Mouse (Mus musculus) right cerebral cortex, adult 18-20 months (tissue): ENCODE results near the gene Timm23.
"Not testable (repeated sequence)": the region's sequence is repeated elsewhere in the genome, so short reads cannot be mapped to it uniquely, and the experiment has no call there.

ENCODE experiments used
- DNase-seq: peaks from one replicate; pipeline ENCODE4 v3.0.0; 2022; ENCODE audit warnings: mixed read lengths

The Timm23 gene

DNA sequence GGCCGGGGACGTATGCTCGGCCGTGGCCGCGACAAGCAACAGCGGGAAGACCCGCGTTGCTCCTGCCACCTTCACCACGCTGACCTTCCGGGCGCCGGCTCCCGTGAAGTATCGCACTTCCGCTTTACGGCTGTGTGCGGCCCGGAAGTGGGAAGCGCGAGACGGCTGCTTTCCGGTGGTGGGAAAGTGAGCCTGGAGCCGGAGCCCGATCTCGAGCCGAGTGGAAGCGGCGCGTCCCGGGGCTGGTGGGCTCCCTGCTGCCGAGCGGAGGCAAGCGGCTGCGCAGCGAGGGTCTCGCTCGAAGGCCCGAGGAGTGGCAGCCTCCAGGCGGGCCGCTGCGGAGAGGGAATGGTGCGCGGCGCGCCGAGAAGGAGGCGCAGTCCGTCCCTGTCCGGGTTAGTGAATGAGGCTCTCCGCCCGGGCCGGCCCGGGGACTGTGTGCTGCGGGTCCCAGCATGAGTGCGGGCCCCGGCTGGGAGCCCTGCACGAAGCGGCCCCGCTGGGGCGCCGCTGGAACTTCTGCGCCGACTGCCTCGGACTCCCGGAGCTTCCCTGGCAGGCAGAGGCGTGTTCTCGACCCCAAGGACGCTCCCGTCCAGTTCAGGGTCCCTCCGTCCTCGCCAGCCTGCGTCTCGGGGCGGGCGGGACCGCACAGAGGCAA lies at the start of gene Timm23, which contains the start of gene Parg:
Gene Timm23 (minus strand): TSS at position 108 of the 661 bp plus-strand sequence.
Gene Parg (plus strand): TSS at position 159 of the 661 bp plus-strand sequence.
- peak; percentile 92 for DNase-seq

DNA sequence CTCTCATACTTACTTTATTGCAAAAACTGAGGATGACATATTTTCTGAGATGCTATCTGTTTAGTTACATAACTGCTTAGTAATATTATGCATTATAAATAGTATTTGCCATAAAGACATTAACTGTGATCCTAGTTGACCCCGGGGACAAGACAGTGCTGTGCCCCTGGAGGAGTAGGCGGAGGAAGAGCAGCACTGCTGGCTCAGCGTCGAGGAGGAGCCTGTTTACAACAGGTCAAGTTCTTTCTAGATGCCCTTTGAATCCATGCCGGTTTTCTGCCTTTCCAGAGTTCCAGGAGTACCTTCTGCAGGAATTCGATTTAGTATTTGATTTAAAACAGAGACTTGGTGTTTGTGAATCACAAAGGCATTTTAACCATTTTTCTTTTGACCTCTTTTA lies 47.9 kb upstream of the Timm23 start:
- DNase-seq, result no peak

DNA sequence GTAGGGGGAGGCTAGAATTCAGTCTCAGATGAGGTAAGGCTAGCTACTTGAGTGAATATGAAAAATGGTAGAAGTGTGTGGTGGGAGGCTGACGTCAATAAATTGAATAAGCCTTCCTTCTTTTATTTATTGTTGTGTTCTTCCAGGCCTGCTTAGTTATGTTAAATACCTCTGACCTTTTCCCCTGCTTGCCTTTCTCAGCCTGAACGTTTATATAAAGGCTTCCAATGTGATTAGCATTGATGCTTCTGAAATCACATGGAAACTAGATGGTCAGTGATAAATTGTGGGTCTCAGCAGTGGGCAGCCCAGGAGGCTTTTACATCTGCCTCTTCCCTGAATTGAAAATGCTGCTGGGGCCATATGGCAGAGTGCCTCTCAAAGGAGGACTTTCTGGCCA lies 44.3 kb upstream of the Timm23 start:
- DNase-seq, result no peak

DNA sequence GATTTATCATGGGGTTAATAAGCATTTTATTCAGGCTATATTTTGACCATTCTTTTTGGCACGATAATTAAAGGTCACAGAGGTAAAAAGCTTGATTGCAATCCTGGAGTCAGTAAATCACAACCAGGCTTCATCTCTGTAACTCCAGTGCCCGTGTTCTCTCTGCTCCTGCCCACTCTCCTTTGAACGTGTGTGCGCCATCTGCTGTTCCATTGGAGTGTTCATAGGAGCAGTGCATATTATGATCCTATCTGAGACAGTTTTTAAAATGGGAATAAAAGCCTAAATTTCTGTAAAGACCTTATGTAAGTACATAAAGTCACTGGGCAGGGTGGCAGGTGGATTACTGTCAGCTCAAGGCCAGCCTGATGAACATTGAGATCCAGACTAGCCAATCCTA lies 40.7 kb upstream of the Timm23 start:
- peak; percentile 21 for DNase-seq

DNA sequence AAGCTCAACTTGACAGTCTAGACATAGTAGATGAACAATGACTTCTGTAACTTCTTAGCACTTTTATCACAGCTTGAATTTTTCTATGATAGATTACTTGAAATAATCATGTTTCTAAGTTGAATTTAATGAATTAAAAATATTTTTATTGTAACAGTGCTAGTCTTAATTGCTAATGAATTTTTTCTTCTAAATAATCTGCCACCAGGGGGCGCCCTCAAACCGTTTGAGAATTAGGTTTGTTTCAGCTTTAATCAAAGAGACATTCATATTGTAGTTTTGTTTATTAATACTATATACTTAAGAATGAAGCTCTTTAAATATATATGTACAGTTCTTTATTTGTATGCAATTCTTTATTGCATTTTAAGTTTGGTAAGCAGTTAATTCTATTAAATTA lies 27.3 kb upstream of the Timm23 start:
- DNase-seq, result peak; percentile 29

DNA sequence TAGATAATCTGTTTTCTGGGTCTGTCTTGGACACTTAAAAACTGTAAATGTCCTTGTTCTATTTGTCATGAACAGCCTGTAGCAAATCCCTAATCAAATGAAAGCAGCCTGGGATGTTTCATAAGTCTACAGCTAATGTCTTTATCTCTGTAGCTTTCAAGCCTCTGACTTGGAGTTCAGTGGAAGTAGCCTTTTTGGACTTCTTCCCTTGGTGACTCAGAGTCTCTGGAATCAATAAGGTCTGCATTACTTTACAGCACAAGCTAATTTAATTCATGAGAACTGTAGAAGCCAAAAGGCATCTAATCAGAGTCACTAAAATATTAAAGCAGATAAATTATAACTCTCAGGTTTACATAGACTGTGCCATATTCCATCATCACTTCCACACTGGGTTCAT lies 24.9 kb upstream of the Timm23 start:
- no peak for DNase-seq

DNA sequence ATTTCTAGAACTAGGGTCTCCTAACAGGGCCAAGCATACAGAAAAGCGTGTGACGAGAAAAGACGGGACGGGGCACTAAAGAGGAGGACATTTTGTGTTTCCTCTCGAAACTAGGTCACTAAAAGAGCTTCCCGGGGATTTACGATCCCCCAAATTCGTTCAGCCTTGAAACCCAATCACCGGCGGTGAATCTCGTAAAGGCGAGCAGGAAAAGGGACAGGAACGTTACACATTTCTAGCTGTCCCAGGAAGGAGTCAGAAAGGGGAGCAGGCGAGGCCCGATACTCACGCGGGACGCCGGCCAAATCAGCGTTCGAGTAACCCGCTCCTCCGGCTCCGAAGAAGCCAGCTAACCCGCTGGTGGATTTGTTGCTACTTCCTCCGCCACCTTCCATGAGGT lies 344 bp downstream of the Timm23 start:
- DNase-seq, result no peak

DNA sequence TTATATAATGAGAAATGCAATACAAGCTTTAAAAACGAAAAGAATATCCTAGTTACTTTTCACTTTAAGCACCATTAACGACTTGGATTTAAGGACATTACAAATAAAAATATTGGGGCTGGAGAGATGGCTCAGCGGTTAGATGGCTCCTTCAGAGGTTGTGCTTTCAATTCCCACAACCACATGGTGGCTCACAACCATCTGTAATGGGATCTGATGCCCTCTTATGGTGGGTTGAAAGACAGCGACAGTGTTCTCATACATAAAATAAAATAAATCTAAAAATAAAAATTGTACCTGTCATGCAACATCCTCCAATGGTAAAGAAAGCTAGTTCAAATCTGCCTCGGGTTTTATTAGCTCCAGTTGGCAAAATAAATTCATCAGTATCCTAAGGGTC lies 8.1 kb downstream of the Timm23 start:
- not testable (repeated sequence) for DNase-seq

DNA sequence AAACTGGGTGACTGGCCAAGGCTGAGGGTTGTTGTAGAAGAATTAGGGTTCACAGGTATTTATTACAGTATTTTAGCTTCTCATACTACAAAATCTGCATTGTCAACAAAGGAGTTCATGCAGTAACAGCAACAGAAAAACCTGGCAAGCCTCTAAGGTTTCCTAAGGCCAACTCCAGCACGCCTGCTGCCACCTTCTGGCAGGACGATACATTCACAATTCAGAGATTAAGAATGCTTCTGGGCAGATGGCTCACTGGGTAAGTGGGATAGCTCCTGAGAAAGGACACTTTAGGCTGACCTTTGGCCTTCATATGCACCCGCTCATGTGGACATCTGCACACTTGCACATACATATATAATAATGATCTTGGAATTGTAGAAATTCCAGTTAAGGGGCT lies 9.3 kb downstream of the Timm23 start:
- DNase-seq, result peak; percentile 13

DNA sequence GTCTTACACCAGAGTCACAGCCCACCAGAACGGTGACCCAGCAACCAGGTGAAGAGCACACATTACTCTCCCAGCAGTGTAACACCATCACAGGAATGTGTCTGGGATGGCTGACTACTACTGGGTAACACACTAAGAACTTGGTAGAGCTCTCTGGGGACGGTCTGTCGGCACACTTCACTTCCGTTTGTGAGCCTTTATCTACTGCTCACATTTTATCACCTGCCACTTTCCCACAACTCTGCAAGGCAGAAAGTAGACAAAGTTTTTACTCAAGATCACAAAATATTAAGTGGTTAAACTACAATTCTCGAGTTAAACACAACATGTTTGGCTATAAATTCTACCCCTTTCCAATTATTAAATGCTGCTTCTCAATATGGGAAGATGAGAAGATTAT lies 9.8 kb downstream of the Timm23 start:
- no peak for DNase-seq

DNA sequence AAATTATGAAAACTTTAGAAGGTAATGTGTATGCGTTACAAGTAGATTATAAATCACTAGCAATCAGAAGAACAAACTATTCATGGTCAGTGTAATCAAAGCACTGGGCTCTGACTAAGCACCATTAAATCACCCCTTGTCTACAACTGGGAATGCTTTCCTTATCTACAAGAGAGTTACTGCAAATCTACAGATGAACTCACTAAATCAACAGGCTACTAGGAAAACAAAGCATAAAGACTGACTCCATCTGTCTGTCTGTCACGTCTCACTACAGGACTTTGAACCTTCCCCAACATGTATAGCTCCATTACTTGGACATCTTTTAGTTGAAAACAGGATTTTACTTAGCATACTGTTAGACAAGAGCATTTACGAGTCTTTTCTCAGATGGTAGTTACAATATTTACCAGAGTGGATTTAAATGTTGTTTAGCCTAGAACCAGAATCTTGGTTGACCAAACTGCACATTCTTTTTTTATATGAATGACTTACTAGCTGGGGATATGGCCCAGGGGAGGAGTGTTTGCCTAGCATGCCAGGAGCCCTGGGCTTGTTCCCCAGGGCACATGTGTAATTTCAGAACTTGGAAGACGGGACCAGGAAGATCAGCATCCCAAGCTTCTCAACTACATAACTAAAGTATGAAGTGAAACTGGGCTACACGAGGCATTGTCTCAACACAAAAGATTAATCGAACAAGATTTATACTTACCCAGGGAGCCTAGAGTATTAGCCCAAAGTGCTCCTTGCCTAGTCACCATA lies 10.9 kb downstream of the Timm23 start:
- DNase-seq, result no peak

DNA sequence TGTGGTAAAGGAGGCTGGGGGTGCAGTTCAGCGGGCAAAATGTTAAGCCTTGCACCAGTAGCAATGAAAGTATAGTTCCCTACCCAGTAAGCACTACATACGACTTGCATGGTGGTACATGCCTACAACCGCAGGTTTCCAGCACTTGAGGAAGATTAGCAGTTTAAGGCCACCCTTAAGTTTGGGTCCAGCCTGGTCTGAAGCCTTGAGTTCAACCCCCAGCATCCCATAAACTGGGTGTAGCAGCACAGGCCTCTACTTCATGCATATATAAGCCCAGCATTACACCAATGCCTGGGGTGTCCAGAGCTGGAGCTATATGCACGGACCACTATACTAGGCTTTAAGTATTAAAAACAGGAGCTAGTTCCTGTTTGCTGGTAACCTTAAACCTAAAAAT lies 17.9 kb downstream of the Timm23 start:
- DNase-seq, result no peak

DNA sequence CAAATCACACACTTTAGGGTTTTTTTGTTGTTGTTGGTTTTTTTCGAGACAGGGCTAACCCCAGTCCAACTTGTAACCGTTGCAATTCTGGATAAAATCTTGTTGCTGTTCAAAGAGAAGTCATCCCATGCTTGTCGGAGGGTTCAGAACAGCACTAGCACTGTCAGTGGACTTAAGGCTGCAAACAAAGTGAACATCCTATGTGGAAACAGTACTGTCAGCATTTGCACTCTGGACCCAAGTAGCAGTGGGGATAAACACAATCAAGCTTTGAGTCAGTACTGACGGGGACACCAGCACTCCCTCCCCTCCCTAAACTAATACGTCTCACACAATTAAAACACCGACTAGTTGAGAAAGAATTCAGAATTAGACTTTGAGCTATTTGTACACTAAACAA lies 20.8 kb downstream of the Timm23 start:
- DNase-seq, result no peak

DNA sequence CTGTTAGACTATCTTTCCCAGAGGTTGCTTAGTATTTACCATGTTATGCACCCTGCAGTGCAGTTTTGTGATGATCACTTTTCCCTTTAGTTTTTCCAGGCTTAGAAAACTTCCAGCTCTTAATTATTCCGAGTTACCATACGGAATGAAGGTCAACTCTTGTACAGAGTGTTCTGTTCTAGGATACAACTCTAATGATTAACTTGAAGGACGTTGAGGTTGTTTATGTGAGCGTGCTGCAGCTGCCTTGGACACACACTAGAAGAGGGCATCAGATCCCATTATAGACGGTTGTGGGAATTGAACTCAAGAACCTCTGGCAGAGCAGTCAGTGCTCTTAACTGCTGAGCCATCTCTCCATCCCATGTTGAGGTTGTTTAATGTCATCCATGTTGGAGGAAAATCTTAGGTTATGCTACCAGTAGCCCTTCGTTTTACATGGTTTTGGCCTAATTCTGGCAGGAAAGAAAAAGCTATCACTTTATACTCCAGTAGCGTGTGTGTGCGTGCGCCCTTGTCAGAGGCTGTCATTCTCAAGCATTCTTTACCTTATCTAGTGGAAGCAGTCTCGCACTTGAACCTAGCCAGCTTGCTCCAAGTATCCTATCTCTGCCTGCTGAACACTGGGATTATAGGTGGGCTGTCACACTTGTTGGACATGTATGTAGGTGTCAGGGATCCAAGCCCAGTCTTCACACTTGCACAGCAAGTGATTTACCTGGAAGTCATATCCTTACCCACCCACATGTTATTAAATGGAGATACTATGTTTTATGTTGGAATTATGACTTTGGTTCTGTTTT lies 22.1 kb downstream of the Timm23 start:
- no peak for DNase-seq

DNA sequence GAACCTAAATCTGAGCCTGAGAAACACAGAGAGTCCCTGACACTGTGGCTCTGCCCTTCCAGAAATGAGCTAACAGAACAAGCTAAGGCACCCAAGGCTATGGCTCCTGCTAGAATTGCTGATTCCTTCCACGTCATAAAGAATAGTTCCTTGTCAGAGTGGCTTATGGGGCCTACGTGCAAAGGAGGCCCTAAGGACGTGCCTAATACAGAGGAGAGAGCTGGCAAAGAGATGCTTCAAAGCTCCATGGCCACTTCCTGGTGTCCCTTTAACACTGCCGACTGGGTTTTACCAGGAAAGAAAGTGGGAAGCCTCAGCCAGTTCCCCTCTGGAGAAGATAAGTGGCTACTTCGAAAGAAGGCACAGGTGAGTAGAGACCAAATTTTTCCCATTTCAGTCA lies 25.1 kb downstream of the Timm23 start:
- DNase-seq, result not testable (repeated sequence)

DNA sequence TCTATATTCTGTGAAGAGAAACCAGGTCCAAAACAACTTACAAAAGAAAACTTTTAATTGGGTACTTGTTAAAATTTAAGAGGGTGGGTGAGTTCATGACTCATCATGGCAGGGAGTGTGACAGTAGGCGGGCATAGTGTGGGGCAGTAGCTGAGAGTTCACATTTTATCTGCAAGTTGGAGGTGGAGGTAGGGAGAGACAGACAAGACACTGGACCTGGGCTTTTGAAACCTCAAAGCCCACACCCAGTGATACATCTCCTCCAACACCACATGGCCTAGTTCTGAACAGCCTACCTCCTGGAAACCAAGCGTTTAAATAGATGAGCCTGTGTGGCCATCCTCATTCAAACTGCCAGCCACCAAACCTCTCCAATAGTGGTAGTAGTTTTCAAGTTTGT lies 26.4 kb downstream of the Timm23 start:
- peak; percentile 15 for DNase-seq

DNA sequence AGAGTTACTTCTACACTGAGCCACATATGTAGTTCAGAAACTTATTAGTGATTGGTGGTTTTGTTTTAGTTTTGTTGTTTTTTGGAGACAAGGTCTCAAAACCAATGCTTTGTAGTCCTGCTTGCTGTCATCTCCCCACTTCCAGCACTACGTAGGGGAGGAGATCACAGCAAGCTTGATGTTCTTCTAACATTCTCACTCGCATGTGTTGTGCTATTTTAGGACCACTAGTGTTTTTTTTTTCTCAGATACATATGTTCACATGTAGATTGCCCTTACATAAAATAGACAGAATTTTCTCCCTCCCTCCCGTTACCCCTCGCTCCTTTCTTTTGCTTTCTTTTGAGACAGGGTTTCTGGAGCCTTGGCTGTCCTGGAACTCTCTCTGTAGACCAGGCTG lies 31.6 kb downstream of the Timm23 start:
- DNase-seq, result no peak

DNA sequence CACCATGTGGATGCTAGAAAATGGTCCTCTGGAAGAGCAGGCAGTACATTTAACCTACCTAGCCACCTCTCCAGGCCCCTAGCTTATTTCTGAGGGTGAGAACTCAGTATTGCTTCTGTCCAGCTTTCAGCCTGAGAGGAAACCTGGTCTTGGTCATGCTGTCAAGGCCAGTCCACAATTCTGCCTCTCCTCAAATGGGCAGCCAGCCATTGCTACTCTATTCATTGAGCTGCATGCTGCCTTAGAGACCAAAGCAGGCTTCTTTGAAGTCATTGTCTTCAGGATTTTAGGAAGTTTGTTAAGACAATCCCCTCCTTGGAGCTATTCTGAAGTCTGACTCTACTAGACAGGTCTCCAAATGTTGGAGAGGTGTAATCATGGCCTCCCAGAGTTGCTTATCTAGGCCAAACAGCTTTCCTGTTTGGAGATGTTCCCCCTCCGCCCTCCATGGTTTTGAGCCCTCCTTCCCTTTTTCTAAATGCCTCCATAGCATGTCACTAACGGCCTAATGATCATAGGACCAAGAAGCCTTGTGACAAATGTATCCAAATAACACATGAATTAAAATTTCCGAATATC lies 33.0 kb downstream of the Timm23 start:
- DNase-seq, result no peak

DNA sequence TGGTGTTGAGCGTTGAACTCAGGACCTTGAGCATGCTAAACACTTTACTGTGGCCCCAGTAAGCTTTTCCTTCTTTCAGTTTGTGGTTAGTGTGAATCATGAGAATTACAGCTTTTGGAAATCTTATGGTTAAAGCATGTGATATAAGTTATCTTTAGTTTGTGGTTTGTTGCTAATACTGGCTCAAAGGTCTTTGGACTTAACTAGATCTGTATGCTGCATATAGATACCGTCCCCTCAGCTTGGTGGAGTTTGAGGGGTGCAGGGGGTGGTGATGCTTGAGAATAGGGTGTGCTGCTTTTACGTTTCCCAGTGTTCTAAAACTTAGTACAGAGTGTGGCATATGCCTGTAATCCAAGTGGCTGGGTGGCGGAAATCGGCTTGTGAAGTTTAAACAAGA lies 34.4 kb downstream of the Timm23 start:
- no peak for DNase-seq

DNA sequence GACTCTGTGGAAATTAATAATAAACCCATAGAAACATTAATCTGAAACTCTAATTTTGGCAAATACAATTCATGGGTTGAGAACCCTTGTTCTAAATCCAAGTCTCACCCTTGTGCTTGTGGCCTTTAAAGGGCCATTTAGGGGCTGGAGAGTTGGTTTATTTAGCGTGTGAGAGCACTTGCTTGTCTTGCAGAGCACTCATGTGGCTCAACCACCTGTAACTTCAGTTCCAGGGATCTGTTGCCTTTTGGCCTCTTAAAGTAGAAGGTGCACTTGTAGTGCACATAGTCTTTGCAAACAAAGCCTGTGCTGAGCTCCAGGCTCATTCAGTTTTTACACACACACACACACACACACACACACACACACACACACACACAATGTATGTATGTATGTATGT lies 34.9 kb downstream of the Timm23 start:
- DNase-seq, result no peak

DNA sequence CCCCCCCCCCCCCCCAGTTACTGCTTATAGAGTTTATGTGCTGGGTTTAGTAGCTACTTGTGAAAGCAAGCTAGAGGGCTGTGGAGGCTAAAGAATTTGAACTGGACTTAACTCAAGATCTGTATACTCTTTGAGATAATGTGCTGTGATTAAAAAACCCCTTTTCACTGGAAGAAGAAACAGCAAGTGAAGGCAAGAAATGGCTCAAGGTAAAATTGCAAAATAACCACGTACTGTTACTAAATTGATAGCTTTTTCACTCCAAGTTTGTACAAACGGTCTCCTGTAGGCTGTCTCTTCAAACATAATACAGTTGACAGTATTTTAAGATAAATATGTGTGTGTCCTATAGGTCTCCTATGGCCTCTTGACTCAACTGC lies 35.6 kb downstream of the Timm23 start:
- no peak for DNase-seq

DNA sequence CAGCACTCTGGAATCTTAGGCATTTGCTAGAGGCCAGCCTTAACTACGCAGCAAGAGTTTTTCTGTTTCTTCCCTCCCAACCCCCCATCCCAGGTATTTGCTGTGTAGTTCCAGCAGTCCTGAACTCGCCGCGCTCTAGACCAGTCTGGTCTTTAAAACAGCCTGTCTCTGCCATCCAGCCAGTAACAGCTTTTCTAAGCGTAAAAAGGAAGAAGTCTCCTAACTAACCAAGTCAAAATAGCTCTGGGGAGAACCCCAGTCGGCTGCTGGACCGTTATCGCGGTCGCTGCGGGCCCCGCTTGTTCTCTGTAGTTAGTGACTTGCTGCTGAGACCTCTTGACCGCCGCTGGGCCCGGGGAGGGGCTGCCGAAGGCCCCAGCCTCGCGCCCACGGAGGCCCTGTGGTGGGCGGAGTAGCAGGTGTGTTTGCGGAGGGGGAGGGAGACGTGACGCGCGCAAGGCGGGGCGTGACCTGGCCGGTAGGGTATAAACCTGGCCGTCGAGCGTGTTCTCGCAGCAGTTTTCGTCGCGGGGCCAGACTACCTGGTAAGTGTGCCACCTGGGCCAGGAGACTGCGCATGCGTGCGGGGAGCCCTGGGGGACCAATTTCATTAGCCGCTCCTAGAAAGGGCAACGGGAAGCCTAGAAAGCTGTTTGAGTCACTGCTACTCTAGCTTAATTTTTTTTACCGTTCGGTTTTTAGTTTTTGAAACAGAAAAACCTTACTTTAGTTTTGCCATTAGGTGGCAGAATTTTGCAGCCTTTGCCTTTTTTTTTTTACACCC lies 36.2 kb downstream of the Timm23 start:
- DNase-seq, result peak; percentile 44
